ENCODE assay signal across 12 mouse cellular contexts in the genomic region with DNA sequence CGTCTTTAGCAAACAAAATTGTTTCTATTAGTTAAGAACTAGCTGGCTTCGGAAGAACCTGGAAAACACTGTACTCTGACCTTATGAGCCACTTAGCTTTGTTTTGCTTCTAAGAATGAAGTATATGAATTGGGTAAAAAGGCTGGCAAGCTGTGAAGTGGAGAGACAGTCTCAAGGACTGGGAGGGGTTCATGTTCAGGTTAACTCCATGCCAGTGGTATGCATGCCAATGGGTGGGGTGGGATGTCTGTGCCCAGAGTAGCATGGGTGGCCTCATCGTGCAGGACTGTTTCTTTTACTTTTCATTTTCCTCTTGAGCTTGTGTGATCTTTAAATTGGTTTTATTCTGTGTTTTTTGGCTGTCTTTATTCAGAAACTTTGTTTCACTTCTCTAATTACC.
"Had no signal": no experiment of that assay in that cellular context is flagged by ENCODE, and none has a peak within 500 bp of the region (broad histone marks: within the 10 kb centered on the region; RNA-seq: fewer than 3 reads in every experiment).

No protein-coding gene starts in this region.

- H3K4me1 ChIP-seq: midbrain, embryonic 13.5 days; neural tube, embryonic 13.5 days had no signal

- DNase-seq: kidney, adult 18-20 months; kidney, adult 9 months; kidney, postnatal 14 days; layer of hippocampus, postnatal 36 days; liver, postnatal 0 days; retina, postnatal 1 day; thymus, adult 18-20 months; thymus, postnatal 36 days had no signal

- H3K4me3 ChIP-seq: left cerebral cortex, adult 2 months; midbrain, embryonic 13.5 days; myocyte; neural tube, embryonic 13.5 days had no signal
